Mouse (Mus musculus): ENCODE data around the gene Gm29094. TPM values are rescaled to one million over a fixed set of nuclear protein-coding genes. Genes with fewer than 3 reads are reported as not detected.

Gene Gm29094
- total RNA-seq (2023) = 1 to 10 TPM in 1 of 2 experiments, not detected in 1; 3.9 TPM

GRCm38 (mm10) chr9:89198969-89199416 lies at the start of gene Gm29094, which contains the start of gene Bcl2a1b:
Gene Gm29094 (plus strand): TSS chr9:89199379.
Gene Bcl2a1b (plus strand): TSS chr9:89199209.

GRCm38 (mm10) chr9:89210353-89211064 lies 11.3 kb downstream of the Gm29094 start, which contains the start of gene Mthfs:
Gene Mthfs (plus strand): TSS chr9:89210676.

Other genes with a start within 250 kb of the Gm29094 start
- gene Bcl2a1a, start 242.5 kb upstream of the Gm29094 start, total RNA-seq (2023) = 1 to 10 TPM; 4.7 to 6.0 TPM
- not detected for gene Trim43b, start 106.5 kb upstream of the Gm29094 start, total RNA-seq (2023)
- gene Bcl2a1b, start 170 bp upstream of the Gm29094 start, total RNA-seq (2023) = 10 to 100 TPM in 1 of 2 experiments, 1 to 10 TPM in 1; 8.6 to 16.6 TPM
- gene Mthfs, start 11.3 kb downstream of the Gm29094 start, total RNA-seq (2023) = 10 to 100 TPM; 61.1 to 71.4 TPM